Mouse (Mus musculus) ES-E14 (cell line): Measurements from ENCODE around the gene Etv5. TPM values are rescaled to one million over a fixed set of nuclear protein-coding genes. Genes with fewer than 3 reads are reported as not detected.

Experiments
- DNase-seq: peaks from one replicate; pipeline ENCODE4 v3.0.0-alpha.2; 2013; ENCODE audit warnings: low read depth, low spot score
- H3K27ac ChIP-seq: 2 replicates; pipeline ENCODE4 v1.5.1; 2012; ENCODE audit warnings: low read depth, mild to moderate bottlenecking, low read length, moderate library complexity, mixed read lengths; ENCODE audit not compliant: poor library complexity, insufficient read depth, severe bottlenecking
- H3K36me3 ChIP-seq: 2 replicates; pipeline ENCODE4 v1.6.1; 2012; ENCODE audit warnings: mild to moderate bottlenecking, low read length, moderate library complexity, mixed read lengths; ENCODE audit not compliant: control insufficient read depth, poor library complexity, insufficient read depth, severe bottlenecking
- H3K4me1 ChIP-seq, 2 experiments: fragments of 150-350 bp in 1 of 2; sonication (generic) in 1 of 2; 2 replicates each; pipeline ENCODE4 v1.6.1; 2012; ENCODE audit warnings: low read length in 2 of 2, mild to moderate bottlenecking in 1 of 2, mixed read lengths in 1 of 2; ENCODE audit not compliant: control insufficient read depth in 2 of 2, insufficient read depth in 2 of 2, poor library complexity in 1 of 2
- H3K4me3 ChIP-seq, 2 experiments: fragments of 150-350 bp in 1 of 2; sonication (generic) in 1 of 2; 2 replicates each; pipeline ENCODE4 v1.5.1; 2012; ENCODE audit warnings: low read length in 2 of 2, low read depth in 1 of 2, mild to moderate bottlenecking in 1 of 2, mixed read lengths in 1 of 2; ENCODE audit not compliant: insufficient read depth in 1 of 2, poor library complexity in 1 of 2, severe bottlenecking in 1 of 2
- H3K9ac ChIP-seq: 2 replicates; pipeline ENCODE4 v1.6.1; 2012; ENCODE audit warnings: low read depth, mild to moderate bottlenecking, low read length, mixed read lengths; ENCODE audit not compliant: poor library complexity, insufficient read depth, severe bottlenecking
- H3K9me3 ChIP-seq: fragments of 150-350 bp; sonication (generic); 2 replicates; pipeline ENCODE4 v1.6.1; 2012; ENCODE audit warnings: low read depth, mild to moderate bottlenecking, low read length; ENCODE audit not compliant: control insufficient read depth, insufficient read depth
- CHD2 ChIP-seq: IDR thresholded peaks from 2 replicates; pipeline ENCODE4 v1.6.1; 2014; ENCODE audit warnings: mild to moderate bottlenecking, low read depth, low read length, inconsistent platforms
- HCFC1 ChIP-seq: IDR thresholded peaks from 2 replicates; pipeline ENCODE4 v1.6.1; 2012; ENCODE audit warnings: low read length, inconsistent platforms, borderline replicate concordance; ENCODE audit not compliant: insufficient read depth
- MAFK ChIP-seq: IDR thresholded peaks from 2 replicates; pipeline ENCODE4 v1.6.1; 2014; ENCODE audit warnings: mild to moderate bottlenecking, low read depth, low read length, inconsistent platforms; ENCODE audit not compliant: insufficient read depth
- ZC3H11A ChIP-seq: IDR thresholded peaks from 2 replicates; pipeline ENCODE4 v1.6.1; 2012; ENCODE audit warnings: low read depth, mild to moderate bottlenecking, inconsistent platforms, low read length, borderline replicate concordance
- ZNF384 ChIP-seq: IDR thresholded peaks from 2 replicates; pipeline ENCODE4 v1.6.1; 2012; ENCODE audit warnings: low read depth, low read length, inconsistent platforms
- in situ Hi-C, 2 experiments: fragments of 600-800 bp; cut with MboI; formaldehyde crosslinking; loops; one replicate each; pipeline ENCODE4 v1.15.1; 2025; ENCODE audit warnings: low sequenced_read_pairs in 2 of 2, inconsistent platforms in 1 of 2; ENCODE audit not compliant: unreplicated experiment in 2 of 2
- total RNA-seq: library from RNA; depleted of rRNA; stranded (reverse); fragments of 300-350 nt; gene quantifications from 2 replicates; pipeline ENCODE4 v1.2.3, GENCODE M21; 2012

Etv5 gene
- total RNA-seq, 1 experiment: 136 TPM

- TF ChIP-seq MAFK (no peak), HCFC1 (no peak), ZNF384 (no peak), CHD2 (no peak), ZC3H11A (no peak)
- in situ Hi-C loops: no loop called here
- Histone ChIP-seq H3K4me3 (no peak overlapping the region), H3K9me3 (no peaks in the 10 kb centered on the region), H3K27ac (no peak overlapping the region), H3K4me1 (peaks cover 2 to 6% of the 10 kb centered on the region in 2 experiments; a peak in 2 of 4 replicates), H3K36me3 (peaks cover 46% of the 10 kb centered on the region), H3K9ac (no peak overlapping the region)
- no peak for DNase-seq
These were observed 58.5 kb downstream of the Etv5 start for GRCm38 (mm10) chr16:22380981-22381380.

DNA sequence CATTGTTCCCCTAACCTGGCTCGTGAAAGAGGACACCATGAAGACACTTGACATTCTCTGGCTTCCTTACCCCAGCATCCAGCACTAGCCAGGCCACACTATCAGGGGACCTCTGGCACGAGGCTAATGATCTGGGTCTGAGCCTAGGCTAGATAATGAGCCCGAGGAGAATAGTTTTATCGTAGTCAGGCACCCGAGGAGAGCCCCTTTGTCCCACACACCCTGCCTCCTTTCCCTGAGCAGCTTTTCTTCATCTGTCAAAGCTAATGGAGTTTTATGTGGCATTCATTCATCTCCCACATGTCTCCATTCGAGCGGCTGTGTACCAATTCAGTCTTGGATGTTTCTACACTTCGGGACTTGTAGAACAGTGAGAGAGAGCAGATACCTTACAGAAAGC lies 59.5 kb downstream of the Etv5 start:
- Histone ChIP-seq H3K27ac (no peak overlapping the region), H3K36me3 (peaks cover 41% of the 10 kb centered on the region), H3K4me3 (no peak overlapping the region), H3K9ac (no peak overlapping the region), H3K9me3 (no peaks in the 10 kb centered on the region), H3K4me1 (peaks cover 2 to 6% of the 10 kb centered on the region in 2 experiments; a peak in 2 of 4 replicates)
- DNase-seq: no peak
- in situ Hi-C loops: no loop called here
- no peak for TF ChIP-seq ZC3H11A
- TF ChIP-seq MAFK: no peak
- no peak for TF ChIP-seq ZNF384

DNA sequence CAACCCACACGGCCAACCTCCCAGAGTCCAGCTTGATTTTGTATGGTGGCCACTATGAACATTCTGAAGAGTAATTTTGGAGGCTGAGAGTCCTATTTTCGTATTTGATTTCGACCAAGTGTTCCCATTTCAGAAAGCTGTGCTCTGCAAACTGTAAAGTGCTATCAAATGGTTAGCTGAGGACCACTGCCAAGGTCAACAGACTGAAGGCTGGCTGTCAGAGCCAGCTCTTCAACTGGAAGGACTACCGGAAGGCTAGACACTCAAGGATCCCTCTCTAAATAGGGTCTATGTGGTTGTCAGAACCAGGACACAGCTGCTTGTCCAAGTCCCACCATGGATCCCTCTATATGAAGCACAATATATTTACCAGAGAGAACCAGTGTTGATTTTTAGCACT lies 60.2 kb downstream of the Etv5 start:
- Histone ChIP-seq H3K9ac (no peak overlapping the region), H3K27ac (no peak overlapping the region), H3K36me3 (peaks cover 34% of the 10 kb centered on the region), H3K4me3 (no peak overlapping the region), H3K9me3 (no peaks in the 10 kb centered on the region), H3K4me1 (peaks cover 2 to 6% of the 10 kb centered on the region in 2 experiments; a peak in 2 of 4 replicates)
- DNase-seq: no peak
- in situ Hi-C loops: no loop called here
- TF ChIP-seq ZC3H11A (no peak), CHD2 (no peak), MAFK (no peak), ZNF384 (no peak), HCFC1 (no peak)

DNA sequence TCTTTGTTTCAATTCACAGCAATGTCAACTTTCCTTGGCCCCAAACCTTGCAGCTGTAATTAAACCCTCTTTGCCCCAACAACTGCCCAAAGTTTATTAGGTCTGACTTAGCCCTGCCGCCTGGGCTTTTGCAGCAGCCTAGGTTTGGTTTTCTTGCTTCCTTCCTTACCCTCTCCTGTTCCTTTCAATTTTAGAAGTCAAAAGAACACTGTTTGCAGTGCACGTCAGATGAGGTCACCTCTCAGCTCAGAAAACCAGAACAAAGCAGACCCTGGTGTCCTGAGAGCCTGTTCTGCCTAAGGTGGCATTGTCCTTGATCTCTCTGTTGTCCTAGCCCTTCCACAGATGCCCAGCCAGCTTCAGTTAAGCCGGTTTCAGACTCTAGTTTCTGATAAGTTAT lies 61.8 kb downstream of the Etv5 start:
- TF ChIP-seq HCFC1 (no peak), ZC3H11A (no peak), CHD2 (no peak)
- DNase-seq: no peak
- no peak overlapping the region for H3K4me3 ChIP-seq
- no peaks in the 10 kb centered on the region for H3K9me3 ChIP-seq
- in situ Hi-C loops: no loop called here
- H3K27ac ChIP-seq: no peak overlapping the region
- H3K9ac ChIP-seq: no peak overlapping the region
- H3K36me3 ChIP-seq: peaks cover 19% of the 10 kb centered on the region
- H3K4me1 ChIP-seq: peaks cover 2 to 6% of the 10 kb centered on the region in 2 experiments; a peak in 2 of 4 replicates

DNA sequence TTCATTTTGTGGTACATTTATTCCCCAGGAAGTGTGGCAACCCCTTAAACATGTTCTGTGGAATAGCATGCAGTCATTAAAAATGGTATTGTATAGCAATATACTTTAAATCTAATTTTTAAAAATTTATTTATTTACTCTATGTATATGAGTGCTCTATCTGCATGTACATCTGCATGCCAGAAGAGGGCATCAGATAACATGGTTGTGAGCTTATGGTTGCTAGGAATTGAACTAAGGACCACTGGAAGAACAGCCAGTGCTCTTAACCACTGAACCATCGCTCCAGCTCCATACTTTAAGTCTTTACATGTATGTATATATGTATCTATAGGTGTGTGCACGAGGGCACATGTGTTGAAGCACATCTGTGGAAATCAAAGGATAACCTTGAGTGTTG lies 64.6 kb downstream of the Etv5 start:
- no peak overlapping the region for H3K27ac ChIP-seq
- no peak for DNase-seq
- H3K9me3 ChIP-seq: no peaks in the 10 kb centered on the region
- no peak overlapping the region for H3K9ac ChIP-seq
- H3K36me3 ChIP-seq: peaks cover 6% of the 10 kb centered on the region
- in situ Hi-C loops: no loop called here
- H3K4me1 ChIP-seq: peaks cover 2 to 6% of the 10 kb centered on the region in 2 experiments; a peak in 2 of 4 replicates
- peak; percentile 49; the same call in 1 of the 2 replicates for TF ChIP-seq ZC3H11A
- no peak for TF ChIP-seq CHD2
- TF ChIP-seq ZNF384: no peak
- H3K4me3 ChIP-seq: no peak overlapping the region
